Mouse (Mus musculus): ENCODE data around the gene Ap1ar. TPM values are rescaled to one million over a fixed set of nuclear protein-coding genes. Genes with fewer than 3 reads are reported as not detected.

The Ap1ar gene
- total RNA-seq (2021), result 10 to 100 TPM; 74.9 to 77.4 TPM

DNA sequence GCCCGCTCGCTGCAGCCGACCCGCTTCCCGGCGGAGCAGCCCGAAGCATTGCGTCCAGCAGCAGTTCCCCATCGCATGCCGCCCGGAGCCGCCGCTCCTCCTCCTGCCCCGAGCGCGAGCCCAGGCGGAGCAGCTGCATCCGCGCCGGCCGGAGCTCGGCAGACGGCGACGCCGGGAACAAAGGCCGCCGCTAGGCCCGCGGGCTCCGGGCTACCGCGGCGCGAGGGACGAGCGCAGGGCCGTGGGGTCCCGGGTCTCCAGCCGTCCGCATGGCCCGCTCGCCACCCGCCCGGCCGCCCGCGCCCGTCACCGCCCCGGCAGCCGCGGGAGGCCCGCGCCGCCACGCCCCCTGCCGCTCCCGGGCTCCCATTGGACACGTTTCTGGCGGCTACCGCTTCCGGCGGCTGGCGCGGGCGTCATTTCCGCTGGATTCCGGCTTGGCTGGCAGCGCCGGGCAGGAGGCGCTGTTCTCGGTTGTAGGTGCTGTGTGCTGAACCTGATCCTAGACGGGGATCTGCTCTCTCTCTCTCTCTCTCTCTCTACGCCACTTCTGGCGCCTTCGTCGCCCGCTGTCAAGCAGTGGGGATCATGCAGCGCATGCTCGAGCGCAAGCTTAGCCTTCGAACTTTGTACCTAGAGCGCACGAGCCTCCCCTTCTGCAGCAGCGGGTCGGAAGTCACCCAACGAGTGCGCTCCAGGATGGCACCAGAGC is at the start of gene Ap1ar:
Ap1ar (minus strand) TSS at position 370 of the 712 bp plus-strand sequence.
- DNase-seq (ENCODE audit: extremely low spot score in 1 of 2, low spot score in 1 of 2), result peak; percentile 93 to 95

DNA sequence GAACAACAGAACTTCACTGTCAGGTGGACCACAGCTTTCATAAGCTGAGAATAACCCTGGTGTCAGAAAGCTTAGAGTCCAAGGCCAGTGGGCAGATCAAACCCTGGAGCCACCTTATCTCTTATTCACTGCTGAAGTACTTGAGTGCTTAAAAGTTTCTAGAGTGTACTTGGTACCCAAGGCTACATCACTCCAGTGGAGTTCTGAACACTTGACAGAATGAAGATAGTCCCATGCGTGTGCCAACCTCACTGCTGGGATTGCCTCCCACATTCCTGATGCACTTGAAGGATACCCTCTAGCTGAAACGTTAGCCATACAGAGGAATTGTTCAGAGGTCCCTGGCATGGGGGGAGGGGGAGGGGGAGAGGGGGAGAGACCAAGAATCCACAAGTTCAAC is 44.4 kb upstream of the Ap1ar start:
- DNase-seq (ENCODE audit: extremely low spot score in 1 of 2, low spot score in 1 of 2), result no peak

DNA sequence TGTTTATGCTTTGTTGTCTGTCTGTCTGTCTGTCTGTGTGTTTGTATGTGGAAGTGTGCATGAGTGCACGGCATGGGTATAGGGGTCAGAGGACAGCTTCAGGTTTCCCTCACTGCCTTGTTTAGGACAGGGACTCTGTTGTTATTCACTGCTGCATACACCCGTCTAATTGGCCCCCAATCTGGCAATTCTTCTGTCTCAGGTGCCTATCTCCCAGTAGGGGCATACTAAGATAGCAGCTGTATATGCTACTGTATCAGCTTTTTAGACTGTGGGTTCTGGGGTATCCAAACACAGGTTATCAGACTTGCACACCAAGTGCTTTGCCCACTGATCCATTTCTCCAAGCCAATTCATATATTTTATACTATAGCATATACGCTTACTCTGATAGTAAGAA is 42.6 kb upstream of the Ap1ar start:
- DNase-seq (ENCODE audit: extremely low spot score in 1 of 2, low spot score in 1 of 2), result no peak

DNA sequence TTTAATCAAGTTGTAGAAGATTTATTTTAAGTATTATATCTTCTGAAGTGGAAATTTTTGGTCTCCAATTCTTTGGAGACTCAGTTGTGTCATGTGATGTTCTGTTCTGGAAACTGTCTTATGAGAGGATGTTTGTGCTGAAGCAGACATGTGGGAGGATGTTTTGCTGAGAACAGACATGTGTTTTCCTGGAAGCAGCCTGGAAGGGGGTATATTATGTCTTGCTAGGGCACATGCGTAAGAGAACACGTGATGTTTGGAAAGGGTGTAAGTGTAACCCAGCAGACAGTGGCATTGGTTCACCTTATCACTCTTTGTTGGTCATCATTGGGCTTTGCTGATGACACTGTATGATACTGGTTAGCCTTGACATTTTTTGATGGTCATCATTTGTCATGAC is 38.2 kb upstream of the Ap1ar start:
- DNase-seq (ENCODE audit: extremely low spot score in 1 of 2, low spot score in 1 of 2), result no peak

DNA sequence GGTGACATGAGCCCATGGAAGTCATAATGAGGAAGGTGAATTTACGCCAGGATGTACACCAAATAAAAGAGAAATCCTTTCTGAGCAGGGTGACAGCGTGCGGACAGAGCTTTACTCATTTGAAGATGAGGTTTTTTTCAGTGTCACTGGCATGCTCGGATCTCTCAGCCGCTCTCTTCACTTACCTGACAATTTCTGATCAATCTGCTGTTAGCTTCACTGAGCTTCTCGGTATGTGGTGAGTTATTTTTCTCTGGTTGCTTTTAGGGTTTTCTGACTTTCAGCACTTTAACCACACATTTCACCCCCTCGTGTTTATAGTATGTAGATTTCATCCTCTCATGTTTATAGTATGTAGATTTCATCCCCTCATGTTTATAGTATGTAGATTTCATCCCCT is 37.7 kb upstream of the Ap1ar start:
- no peak for DNase-seq (ENCODE audit: extremely low spot score in 1 of 2, low spot score in 1 of 2)

DNA sequence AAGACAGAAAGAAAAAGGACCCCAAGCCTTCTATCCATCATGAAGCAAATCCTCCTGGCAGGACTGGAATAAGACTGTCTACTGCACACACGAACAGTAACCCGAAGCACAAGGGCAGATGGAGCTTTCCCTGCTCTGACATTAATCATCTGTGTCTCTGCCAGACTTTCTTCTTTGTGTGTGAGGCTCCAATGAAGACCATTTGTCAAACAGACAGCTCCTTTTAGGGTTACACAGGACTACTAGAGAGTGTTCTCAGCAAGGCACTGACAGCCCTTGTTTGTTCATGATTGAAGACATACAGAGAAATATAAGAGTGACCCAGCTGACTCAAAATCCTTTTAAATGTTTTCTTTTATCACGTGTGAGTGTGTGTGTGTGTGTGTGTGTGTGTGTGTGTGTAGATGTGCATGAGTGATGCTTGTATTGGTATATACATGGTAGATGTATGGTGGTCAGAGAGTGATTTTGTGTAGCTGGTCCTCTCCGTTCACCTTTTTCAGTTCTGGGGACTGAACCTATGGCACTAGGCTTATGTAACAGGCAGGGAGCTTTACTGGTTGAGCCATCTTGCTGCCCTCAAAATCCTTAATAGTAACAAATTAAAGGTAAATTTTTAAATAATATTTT is 37.0 kb upstream of the Ap1ar start:
- DNase-seq (ENCODE audit: extremely low spot score in 1 of 2, low spot score in 1 of 2), result no peak

DNA sequence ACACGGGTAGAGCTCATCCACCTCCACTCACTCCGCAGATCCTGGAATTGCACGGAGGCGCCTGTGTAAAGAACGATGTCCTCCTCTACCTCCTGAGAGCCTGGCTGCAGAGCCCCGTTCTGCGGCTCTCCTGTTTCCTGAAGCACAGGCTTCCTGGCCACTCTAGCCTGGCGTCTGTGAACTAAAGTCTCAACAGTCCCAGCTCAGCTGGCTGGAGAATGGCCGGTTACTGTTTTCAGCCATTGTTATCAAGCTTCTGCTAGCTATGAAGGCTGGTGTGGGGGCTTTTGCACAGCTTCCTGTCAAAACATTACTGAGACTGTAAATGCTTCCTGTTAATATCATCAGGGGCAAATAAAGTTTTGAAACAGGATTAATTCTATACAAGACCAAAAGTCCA is 34.3 kb upstream of the Ap1ar start:
- DNase-seq (ENCODE audit: extremely low spot score in 1 of 2, low spot score in 1 of 2), result no peak

DNA sequence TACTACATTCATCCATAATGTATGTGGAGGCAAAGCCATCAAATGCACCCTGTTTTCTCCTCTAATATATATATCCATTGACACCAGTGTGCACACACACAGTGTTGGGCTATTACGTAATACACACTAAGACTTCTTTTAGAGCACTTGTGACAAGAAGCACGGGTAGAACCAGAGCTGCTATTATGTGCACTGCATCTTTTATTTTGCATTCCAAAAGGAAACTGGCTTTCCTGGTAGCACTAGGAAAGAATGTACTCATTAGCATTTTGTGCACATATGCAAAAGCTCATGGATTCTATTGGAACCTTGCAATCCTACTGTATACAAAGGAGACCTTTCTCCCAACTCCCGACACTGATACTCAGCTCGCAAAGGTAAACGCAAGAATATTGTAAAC is 31.6 kb upstream of the Ap1ar start:
- no peak for DNase-seq (ENCODE audit: extremely low spot score in 1 of 2, low spot score in 1 of 2)

DNA sequence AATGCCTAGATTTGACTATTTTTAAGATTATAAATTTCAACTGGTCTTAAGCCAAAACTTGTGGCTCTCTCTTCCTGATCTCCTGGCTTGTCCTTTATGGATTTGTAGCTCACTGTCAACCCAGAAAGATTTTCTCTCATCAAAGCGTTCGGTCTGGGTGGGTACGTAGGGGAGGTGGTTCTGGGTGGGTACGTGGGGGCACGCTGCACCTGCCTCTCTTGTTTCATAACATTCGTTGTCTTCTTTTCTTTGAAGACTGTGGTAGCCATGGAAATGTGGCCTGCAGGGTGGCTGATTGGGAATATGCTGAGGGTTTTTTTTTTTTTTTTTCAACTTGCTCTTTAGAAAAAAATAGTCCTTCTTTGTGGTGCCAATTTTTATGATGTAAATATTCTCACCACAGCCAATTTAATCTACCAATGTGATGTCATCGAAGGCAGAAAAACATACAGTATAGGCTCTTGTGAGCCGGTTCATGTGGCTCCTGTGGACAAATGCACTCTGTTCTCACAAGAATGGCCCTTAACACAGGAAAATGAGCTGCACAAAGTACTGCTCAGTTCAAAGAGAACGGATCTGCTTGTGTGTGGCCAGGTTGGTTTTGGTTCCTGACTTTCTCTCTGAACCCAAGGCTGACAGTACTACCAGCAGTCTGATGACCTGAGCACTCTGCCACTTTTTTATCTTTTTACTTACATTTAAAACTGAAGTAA is 30.9 kb upstream of the Ap1ar start:
- DNase-seq (ENCODE audit: extremely low spot score in 1 of 2, low spot score in 1 of 2), result no peak

DNA sequence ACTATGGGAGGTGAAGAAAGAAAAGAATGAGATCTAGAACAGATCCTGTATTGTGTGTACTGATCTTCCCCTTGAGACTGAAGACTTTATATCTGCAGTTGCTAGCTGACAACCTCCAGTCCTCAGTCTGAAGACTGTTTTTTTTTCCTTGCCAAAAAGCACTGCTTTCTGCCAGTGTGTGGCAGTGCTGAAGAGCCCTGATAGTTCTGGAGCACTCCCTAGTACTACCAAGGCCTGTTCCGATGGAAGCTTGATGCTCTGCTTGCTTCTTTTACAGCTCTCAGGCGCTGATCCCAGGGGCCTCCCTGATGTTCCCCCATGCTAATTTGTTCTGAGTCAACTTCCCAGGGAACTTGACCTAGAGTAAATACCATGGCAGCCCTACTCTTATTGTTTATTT is 26.9 kb upstream of the Ap1ar start:
- no peak for DNase-seq (ENCODE audit: extremely low spot score in 1 of 2, low spot score in 1 of 2)

DNA sequence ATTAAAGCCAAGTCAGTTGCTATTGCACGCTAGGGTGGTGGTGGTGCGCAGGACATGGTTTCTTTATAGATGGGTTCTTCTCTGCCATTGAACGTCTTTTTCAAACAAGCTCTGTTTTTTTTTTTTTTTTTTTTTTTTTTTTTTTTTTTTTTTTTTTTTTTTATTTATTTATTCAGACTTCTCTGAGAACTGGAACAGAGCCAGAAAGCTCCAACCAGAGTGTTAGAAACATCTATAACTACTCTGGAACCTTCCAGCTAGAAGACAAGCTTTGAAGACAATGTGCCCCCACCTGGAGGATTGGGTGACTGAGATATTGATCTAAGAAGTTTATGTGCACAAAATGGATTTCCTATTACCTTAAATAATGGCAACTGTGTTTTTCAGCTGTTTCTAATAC is 26.2 kb upstream of the Ap1ar start:
- DNase-seq (ENCODE audit: extremely low spot score in 1 of 2, low spot score in 1 of 2), result no peak

DNA sequence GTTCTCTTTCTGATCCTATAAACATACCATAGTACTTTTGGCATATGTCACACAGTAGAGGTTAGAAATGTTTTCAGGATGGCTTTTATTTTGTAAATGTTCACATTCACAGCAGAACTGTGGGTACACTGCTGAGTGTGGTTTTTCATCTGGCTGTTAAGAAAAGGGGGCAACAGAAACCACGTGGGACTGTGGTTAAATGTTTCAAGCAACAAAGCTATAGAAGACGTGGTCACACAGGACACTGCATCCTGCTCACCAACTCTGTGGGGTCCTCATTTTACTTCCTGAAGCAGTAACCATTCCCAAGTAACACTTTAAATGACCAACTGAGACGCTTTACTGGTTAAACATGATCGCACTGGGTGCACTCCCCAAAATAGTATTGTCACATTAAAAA is 25.2 kb upstream of the Ap1ar start:
- DNase-seq (ENCODE audit: extremely low spot score in 1 of 2, low spot score in 1 of 2), result no peak

DNA sequence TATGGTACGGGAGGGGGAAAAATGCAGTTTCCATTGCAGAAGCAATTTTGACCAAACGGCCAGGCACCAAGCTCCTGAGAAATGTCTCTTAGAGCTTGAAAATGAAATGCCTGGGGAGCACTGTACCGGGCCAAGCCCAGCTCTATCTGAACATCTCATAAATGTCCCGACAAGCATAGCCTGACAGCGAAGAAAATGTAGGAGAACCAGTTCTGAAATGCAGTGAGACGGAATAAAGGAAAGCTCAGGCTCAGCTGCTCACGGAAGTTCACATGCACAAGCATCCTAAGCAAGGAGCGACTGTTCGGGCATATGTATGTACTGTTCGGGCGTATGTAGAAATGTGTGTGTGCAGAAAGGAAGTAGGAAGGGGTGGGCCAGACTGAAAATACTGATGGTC is 24.0 kb upstream of the Ap1ar start:
- no peak for DNase-seq (ENCODE audit: extremely low spot score in 1 of 2, low spot score in 1 of 2)

DNA sequence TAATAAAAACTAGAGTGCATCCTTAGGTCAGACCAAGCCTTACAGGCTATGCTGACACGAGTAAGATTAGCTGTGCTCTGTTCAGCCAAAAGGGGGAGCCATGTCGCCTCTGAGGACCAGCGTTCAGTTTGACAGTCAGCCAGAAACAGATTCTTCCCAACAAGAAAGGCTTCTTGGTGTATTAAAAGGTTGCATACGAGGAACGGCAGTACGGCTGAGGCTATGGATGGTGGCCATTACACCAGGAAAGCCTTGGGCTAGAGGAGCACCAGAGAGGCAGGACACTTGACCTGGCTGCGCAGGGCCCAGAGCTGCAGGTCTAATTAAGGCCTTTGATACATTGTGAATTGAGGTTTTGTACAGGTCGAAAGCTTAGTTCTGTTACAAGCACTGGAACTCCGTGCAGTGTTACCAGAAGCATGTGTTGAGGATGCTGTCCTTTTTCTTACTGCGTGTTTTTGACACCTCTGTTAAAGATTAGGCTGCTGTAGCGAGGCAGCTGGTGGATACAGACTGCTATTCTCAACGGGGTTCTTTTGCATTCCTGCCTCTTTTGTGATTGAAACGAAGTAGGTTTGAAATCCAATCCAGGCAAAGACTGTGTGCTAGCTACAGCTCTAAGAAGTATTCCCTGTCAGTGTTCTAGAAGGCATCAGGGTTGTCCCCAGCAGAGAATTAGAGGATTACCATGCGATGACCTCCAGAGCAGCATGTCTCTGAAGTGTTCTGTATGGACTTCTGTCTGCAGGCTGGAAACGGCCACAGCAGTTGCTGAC is 16.3 kb upstream of the Ap1ar start:
- DNase-seq (ENCODE audit: extremely low spot score in 1 of 2, low spot score in 1 of 2), result peak; percentile 27 to 60

DNA sequence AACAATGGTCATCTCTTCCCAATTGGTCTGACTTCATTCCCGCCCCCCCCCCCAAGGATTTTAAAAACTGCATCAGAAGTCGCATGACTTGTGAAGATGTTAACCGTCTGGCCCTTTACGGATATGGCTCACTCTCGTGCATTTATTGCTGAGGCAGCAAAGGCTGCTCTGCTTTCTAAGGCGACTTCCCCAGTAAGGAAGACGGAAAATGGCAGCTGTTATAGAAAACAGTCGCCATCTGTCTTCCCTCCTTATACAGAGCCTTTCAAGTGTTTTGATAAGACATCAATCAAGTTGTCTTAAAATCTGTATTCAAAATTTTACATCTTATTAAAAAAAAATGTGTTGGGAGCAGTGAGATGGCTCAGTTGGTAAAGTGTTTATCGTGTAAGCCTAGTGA is 15.4 kb upstream of the Ap1ar start:
- no peak for DNase-seq (ENCODE audit: extremely low spot score in 1 of 2, low spot score in 1 of 2)

DNA sequence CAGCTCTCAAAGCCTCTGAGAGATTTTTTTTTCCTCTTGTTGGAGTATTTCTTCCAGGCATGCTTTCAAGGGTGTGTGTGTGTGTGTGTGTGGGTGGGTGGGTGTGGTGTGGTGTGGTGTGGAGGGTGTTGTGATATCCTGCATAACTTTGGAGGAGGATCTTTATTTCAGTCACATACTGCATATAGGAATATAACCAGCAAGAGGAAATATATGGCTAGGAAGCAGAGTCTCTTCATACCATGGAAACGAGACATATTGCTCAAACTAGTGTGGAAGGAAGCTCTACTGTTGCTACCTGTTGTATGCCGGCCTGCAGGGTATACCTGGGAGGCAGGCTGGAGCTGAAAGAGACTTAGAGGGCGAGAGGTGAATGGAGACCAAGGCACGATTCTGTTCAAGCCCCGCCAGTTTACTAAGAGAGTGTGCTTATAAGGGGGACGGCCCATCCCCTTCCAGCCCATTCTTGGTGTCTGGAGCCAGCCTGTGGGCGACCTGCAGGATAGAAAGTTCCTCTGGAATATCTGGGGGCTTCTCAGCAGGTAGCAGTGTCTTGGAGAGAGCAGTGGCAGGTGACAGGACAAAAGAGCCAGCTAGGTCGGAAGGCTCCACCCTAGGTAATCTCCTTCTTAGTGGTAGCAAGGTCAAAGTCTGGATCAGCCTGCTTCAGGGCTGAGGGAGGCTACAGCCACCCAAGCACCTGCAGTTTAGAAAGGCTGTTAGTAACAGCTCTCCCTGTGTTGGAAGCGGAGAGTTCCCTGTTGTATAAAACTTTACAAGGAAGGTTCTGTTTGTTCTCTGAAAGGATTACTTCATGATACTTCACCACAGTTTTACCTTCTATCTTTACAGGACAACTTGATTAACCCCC is 13.7 kb upstream of the Ap1ar start:
- no peak for DNase-seq (ENCODE audit: extremely low spot score in 1 of 2, low spot score in 1 of 2)

DNA sequence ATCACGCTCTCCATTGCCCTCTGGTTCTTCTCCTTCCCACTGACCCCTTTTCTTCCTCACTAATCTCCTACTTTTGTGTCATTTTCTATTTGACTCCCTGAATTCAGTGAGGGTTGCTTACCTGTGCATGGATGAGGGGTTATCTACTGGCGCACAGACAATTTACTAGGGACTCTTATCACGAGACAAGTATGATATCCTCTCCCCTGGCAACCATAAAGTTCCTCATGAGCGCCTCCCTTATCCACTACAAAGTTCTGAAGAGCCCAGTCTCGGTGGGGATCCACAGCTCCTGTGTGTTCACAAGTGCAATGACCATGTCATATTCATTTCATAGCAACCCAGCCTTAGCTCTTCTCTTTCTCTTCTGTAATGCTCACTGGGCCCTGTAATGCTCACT is 12.6 kb upstream of the Ap1ar start:
- no peak for DNase-seq (ENCODE audit: extremely low spot score in 1 of 2, low spot score in 1 of 2)

DNA sequence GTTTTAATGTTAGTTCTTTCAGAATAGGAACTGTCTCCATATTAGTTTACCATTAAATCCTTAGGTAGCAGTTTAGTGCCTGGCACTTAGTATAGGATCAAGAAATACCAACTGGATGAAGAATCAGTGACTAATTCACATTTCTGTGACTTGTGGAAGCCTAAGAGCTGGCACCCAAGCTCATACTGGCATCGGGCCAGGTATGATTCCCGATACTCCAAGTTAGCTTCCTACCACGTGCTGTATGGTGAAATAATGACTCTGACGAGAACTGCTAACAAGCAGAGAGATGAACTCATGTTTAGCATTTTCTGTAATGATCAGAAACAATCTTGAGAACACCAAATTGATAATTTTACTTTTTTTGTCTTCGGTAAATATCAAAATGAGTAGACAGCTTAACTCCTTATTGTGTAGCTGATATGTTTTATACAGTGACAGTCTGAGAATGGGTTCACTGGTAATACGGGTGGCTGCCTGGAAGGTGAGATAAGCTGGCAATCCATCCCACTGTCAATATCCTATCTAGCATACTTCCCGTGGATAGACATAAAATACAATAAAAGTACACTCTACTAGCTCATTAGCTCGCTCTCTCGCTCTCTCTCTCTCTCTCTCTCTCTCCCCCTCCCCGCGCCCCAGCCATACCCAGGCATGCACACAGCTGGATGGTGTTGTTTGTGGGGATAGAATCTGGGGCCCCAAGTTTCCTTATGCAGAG is 10.9 kb upstream of the Ap1ar start:
- no peak for DNase-seq (ENCODE audit: extremely low spot score in 1 of 2, low spot score in 1 of 2)

DNA sequence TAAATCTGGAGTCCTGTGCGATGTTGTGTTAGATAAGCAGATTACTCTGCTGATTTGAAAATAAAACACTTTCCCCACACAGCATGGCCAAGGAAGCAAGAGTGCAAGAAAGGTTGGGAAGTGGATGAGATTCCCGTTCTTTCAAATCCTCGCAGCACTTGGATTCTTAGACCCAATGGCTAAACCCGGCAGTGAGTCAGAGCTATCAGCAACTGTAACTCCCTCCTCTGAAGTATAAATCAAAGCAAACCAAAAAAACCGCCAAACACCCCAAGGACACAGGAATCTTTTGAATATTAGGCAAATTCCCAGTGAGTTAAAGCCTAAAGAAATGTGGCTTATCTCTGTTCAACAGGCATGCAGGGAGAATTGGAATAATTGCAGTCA is 6.6 kb upstream of the Ap1ar start:
- DNase-seq (ENCODE audit: extremely low spot score in 1 of 2, low spot score in 1 of 2), result no peak
